Mouse (Mus musculus) midbrain, embryonic 15.5 days (tissue): ENCODE results near the gene Odf3l1. TPM values are rescaled to one million over a fixed set of nuclear protein-coding genes. Genes with fewer than 3 reads are reported as not detected.

Experiments used
- ATAC-seq: fragments of 200-750 bp; cut with Nextera tagmentation; replicated peaks from 2 replicates; pipeline ENCODE4 v1.8.0; 2017; ENCODE audit warnings: moderate TSS enrichment
- H3K27ac ChIP-seq: fragments of 300-500 bp; sonication (generic); 2 replicates; pipeline ENCODE4 v1.5.1; 2015; ENCODE audit warnings: mild to moderate bottlenecking, inconsistent platforms
- H3K27me3 ChIP-seq: fragments of 300-500 bp; sonication (generic); replicated peaks from 2 replicates; pipeline ENCODE4 v1.6.1; 2015; ENCODE audit warnings: inconsistent platforms
- H3K36me3 ChIP-seq: fragments of 300-500 bp; sonication (generic); replicated peaks from 2 replicates; pipeline ENCODE4 v1.6.1; 2015; ENCODE audit warnings: inconsistent platforms
- H3K4me1 ChIP-seq: fragments of 300-500 bp; sonication (generic); 2 replicates; pipeline ENCODE4 v1.6.1; 2015; ENCODE audit warnings: inconsistent platforms
- H3K4me2 ChIP-seq: fragments of 300-500 bp; sonication (generic); 2 replicates; pipeline ENCODE4 v1.6.1; 2015; ENCODE audit warnings: inconsistent platforms, mild to moderate bottlenecking, moderate library complexity
- H3K4me3 ChIP-seq: fragments of 300-500 bp; sonication (generic); 2 replicates; pipeline ENCODE4 v1.5.1; 2015; ENCODE audit warnings: mild to moderate bottlenecking, inconsistent platforms
- H3K9ac ChIP-seq: fragments of 300-500 bp; sonication (generic); 2 replicates; pipeline ENCODE4 v1.6.1; 2015; ENCODE audit warnings: mild to moderate bottlenecking, inconsistent platforms
- H3K9me3 ChIP-seq: fragments of 300-500 bp; sonication (generic); 2 replicates; pipeline ENCODE4 v1.6.1; 2016; ENCODE audit warnings: inconsistent platforms
- WGBS: fragments of 180-500 bp; shearing (Covaris S2); methylation state at CpG from one replicate; pipeline ENCODE4 v1.1.7; 2015; ENCODE audit warnings: mixed read lengths; 5-methylcytosine and 5-hydroxymethylcytosine counted together
- polyA plus RNA-seq: library from polyadenylated mRNA; unstranded; fragments of >200 nt; fragmentation: Nextera tagmentation; extraction: Ambion mirVana; gene quantifications from 2 replicates; pipeline ENCODE4 v1.2.1, GENCODE M21; 2015

Gene Odf3l1
- polyA plus RNA-seq, 1 experiment from 2014 or later, result not detected

DNA sequence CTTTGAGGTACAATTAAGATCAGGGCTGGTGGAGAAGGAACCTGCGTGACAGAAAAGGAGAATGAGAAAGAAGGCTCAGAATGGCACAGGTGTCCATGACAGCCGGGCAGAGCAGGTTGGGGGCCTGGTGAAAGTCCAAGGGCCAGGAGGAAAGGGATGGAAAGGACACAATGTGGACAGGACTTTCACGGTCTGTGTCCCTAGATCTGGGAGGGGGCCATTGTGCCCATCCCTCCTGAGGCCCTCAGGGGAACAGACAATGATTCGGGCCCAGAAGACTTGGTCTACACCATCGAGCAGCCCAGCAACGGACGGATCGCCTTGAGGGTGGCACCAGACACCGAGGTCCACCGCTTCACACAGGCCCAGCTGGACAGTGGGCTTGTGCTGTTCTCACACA, 27.6 kb upstream of the Odf3l1 start:
- H3K9me3 ChIP-seq, result no peaks in the 10 kb centered on the region
- H3K4me1 ChIP-seq, result peaks cover 13% of the 10 kb centered on the region
- no peak overlapping the region for H3K27ac ChIP-seq
- H3K4me2 ChIP-seq, result no peak overlapping the region
- 84% methylated on average over 10 of the region's 10 CpGs for WGBS
- ATAC-seq, result no peak
- peak overlapping the region; percentile 35; the same call in 1 of the 2 replicates for H3K9ac ChIP-seq
- no peak overlapping the region for H3K4me3 ChIP-seq
- H3K36me3 ChIP-seq, result no peaks in the 10 kb centered on the region
- H3K27me3 ChIP-seq, result peaks cover 9% of the 10 kb centered on the region

DNA sequence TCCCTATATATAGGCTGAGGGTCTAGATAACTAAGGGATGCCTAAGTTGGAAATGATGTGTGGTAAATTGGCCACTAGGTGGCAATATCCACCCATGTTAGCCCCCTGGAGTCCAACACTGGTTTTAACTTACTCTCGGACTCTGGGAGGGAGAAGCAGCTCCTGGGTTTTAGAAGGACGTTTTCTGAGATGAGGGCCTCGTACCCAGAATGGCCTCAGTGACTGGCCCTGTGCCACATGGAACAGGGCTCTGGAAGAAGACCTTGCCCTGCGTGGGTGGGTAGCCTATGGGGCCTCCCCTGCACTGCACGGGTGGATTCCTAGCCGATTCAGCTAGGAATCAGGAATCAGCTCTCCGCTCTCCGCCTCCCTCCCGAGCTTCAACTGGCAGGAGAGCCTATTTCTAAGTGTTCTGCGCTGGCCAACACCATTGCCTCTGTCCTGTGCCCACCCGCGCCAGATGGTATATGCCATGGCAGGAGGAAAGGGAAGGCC, 27.1 kb upstream of the Odf3l1 start:
- peak; percentile 64 for ATAC-seq
- Histone ChIP-seq H3K27ac (no peak overlapping the region), H3K4me3 (peak overlapping the region; percentile 17), H3K36me3 (no peaks in the 10 kb centered on the region), H3K4me2 (peak overlapping the region; percentile 49), H3K4me1 (peaks cover 13% of the 10 kb centered on the region), H3K9me3 (no peaks in the 10 kb centered on the region), H3K27me3 (peaks cover 9% of the 10 kb centered on the region), H3K9ac (peak overlapping the region; percentile 35)
- 27% methylated on average over 12 of the region's 12 CpGs for WGBS

DNA sequence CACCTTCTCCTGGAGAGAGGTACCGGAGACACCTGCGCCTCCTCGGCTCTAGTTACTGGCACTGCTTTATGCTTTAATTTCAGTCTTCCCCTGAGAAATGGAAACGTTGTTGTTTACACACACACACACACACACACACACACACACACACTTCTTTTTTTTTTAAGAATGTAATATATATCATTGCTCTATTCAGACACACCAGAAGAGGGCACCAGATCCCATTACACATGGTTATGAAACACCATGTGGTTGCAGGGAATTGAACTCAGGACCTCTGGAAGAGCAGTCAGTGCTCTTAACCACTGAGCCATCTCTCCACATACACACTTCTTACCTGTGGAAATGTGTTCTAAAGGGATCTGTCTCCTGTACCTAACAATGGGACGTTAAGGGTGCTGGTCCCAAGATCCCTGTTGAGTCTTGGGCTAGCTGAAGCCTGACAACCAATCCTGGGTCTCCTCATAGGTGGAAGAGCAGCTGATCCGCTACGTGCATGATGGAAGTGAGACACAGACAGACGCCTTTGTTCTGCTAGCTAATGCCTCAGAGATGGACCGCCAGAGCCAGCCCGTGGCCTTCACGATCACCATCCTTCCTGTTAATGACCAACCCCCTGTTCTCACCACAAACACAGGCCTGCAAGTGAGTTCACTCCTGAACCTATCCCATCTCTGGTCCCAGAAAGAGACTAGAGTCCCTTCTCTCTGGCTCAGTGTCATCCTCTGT, 26.2 kb upstream of the Odf3l1 start:
- peaks cover 9% of the 10 kb centered on the region for H3K27me3 ChIP-seq
- no peak overlapping the region for H3K9ac ChIP-seq
- 70% methylated on average over 11 of the region's 11 CpGs for WGBS
- peaks cover 13% of the 10 kb centered on the region for H3K4me1 ChIP-seq
- H3K27ac ChIP-seq, result no peak overlapping the region
- no peak overlapping the region for H3K4me3 ChIP-seq
- no peaks in the 10 kb centered on the region for H3K9me3 ChIP-seq
- no peaks in the 10 kb centered on the region for H3K36me3 ChIP-seq
- H3K4me2 ChIP-seq, result no peak overlapping the region
- ATAC-seq, result no peak

DNA sequence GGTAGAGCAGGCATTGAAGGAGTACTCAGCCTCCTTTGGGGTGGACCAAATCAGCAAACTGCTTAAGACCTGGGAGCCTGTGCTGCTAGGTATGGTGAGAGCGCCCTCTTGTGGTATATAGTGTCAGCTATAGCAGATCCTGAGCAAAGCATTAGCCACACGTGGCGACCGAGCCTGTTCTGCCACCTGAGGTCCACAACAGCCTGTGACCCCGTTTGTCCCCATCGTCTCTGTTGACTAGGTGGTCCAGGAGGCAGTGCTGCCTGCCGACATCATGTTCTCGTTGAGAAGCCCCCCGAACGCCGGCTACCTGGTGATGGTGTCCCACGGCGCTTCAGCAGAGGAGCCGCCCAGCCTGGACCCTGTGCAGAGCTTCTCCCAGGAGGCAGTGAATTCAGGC, 25.3 kb upstream of the Odf3l1 start:
- peak overlapping the region; percentile 30 for H3K4me3 ChIP-seq
- ATAC-seq, result peak; percentile 65
- 6% methylated on average over 14 of the region's 14 CpGs for WGBS
- H3K4me1 ChIP-seq, result peaks cover 13% of the 10 kb centered on the region
- H3K9ac ChIP-seq, result peak overlapping the region; percentile 38
- no peaks in the 10 kb centered on the region for H3K9me3 ChIP-seq
- H3K27me3 ChIP-seq, result peaks cover 11% of the 10 kb centered on the region
- no peaks in the 10 kb centered on the region for H3K36me3 ChIP-seq
- H3K4me2 ChIP-seq, result peak overlapping the region; percentile 59
- H3K27ac ChIP-seq, result no peak overlapping the region

DNA sequence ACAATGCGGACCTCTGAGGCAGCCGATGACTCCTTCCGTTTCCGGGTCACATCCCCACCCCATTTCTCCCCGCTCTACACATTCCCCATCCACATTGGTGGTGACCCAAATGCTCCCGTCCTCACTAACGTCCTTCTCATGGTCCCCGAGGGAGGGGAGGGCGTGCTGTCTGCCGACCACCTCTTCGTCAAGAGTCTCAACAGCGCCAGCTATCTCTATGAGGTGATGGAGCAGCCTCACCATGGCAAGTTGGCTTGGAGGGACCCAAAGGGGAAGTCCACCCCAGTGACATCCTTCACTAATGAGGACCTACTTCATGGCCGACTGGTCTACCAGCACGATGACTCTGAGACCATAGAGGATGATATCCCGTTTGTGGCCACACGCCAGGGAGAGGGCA, 23.1 kb upstream of the Odf3l1 start:
- no peak overlapping the region for H3K9ac ChIP-seq
- no peak overlapping the region for H3K4me2 ChIP-seq
- peaks cover 8% of the 10 kb centered on the region; the same call in 1 of the 2 replicates for H3K4me1 ChIP-seq
- no peak overlapping the region for H3K4me3 ChIP-seq
- H3K9me3 ChIP-seq, result no peaks in the 10 kb centered on the region
- no peak for ATAC-seq
- H3K36me3 ChIP-seq, result no peaks in the 10 kb centered on the region
- WGBS, result 92% methylated on average over 16 of the region's 16 CpGs
- H3K27me3 ChIP-seq, result peaks cover 11% of the 10 kb centered on the region; the same call in 1 of the 2 replicates
- H3K27ac ChIP-seq, result no peak overlapping the region

DNA sequence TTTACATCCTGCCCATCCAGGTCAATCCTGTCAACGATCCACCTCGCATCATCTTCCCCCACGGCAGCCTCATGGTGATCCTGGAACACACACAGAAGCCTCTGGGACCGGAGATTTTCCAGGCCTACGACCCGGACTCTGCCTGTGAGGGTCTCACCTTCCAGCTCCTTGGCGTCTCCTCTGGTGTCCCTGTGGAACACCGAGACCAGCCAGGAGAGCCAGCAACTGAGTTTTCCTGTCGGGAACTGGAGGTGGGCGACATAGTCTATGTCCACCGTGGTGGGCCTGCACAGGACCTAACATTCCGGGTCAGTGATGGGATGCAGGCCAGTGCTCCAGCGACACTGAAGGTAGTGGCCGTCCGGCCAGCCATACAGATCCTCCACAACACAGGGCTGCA, 22.1 kb upstream of the Odf3l1 start:
- WGBS, result 93% methylated on average over 15 of the region's 15 CpGs
- Histone ChIP-seq H3K9ac (no peak overlapping the region), H3K4me1 (peaks cover 5% of the 10 kb centered on the region; the same call in 1 of the 2 replicates), H3K4me2 (no peak overlapping the region), H3K27me3 (peaks cover 7% of the 10 kb centered on the region; the same call in 1 of the 2 replicates), H3K9me3 (no peaks in the 10 kb centered on the region), H3K36me3 (no peaks in the 10 kb centered on the region), H3K27ac (no peak overlapping the region), H3K4me3 (no peak overlapping the region)
- ATAC-seq, result no peak

DNA sequence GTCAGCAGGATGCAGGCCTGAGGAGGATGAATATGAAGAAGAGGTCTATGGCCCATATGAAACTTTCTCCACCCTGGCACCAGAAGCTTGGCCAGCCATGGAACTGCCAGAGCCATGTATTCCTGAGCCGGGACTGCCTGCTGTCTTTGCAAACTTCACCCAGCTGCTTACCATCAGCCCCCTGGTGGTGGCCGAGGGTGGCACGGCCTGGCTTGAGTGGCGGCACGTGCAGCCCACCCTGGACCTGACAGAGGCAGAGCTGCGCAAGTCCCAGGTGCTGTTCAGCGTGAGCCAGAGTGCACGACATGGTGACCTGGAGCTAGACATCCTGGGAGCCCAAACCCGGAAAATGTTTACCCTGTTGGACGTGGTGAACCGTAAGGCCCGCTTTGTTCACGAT, 21.6 kb upstream of the Odf3l1 start:
- Histone ChIP-seq H3K27me3 (peaks cover 7% of the 10 kb centered on the region; the same call in 1 of the 2 replicates), H3K4me2 (no peak overlapping the region), H3K9me3 (no peaks in the 10 kb centered on the region), H3K9ac (no peak overlapping the region), H3K4me3 (no peak overlapping the region), H3K36me3 (no peaks in the 10 kb centered on the region), H3K27ac (no peak overlapping the region), H3K4me1 (peaks cover 4% of the 10 kb centered on the region; the same call in 1 of the 2 replicates)
- WGBS, result 59% methylated on average over 13 of the region's 13 CpGs
- no peak for ATAC-seq

DNA sequence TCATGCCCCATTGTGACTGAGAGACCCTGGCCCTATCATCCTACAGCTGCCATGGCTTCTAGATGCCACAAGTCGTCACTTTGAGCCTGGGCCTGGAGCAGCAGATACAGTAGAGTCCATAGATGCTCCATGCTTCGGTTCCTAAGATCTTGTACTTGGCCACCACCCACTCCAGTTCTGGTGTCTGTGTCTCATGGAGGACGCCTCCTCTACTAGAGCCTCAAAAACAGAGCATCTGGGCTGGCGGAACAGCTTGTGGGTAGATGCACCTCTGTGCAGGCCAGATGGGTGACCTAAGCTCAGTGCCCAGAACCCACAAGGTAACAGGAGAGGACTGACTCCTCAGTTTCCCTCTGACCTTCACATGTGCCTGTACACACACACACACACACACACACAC, 19.8 kb upstream of the Odf3l1 start:
- Histone ChIP-seq H3K4me3 (no peak overlapping the region), H3K9me3 (no peaks in the 10 kb centered on the region), H3K9ac (no peak overlapping the region), H3K27ac (no peak overlapping the region), H3K4me2 (no peak overlapping the region), H3K4me1 (no peaks in the 10 kb centered on the region), H3K27me3 (0 out of 2 replicates have a peak, but pooled peaks cover 2% of the 10 kb centered on the region), H3K36me3 (no peaks in the 10 kb centered on the region)
- 85% methylated on average over 4 of the region's 4 CpGs for WGBS
- ATAC-seq, result no peak

DNA sequence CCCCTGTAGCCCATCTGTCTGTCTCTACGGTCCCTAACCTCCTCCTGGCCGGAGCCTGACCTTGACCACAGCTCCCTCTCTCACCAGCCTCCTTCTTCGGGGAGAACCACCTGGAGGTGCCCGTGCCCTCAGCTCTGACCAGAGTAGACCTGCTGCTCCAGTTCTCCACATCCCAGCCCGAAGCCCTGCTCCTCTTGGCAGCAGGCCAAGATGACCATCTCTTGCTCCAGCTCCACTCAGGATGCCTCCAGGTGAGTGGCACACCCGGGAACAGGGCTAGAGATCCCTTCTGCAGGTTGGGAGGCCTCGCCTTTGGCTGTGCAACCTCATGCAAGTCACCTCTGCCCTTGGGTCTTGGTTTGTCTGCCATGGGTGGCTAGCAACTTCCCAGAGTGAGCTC, 19.0 kb upstream of the Odf3l1 start:
- ATAC-seq, result no peak
- Histone ChIP-seq H3K9me3 (no peaks in the 10 kb centered on the region), H3K4me2 (no peak overlapping the region), H3K4me1 (no peaks in the 10 kb centered on the region), H3K9ac (no peak overlapping the region), H3K27ac (no peak overlapping the region), H3K36me3 (no peaks in the 10 kb centered on the region), H3K4me3 (no peak overlapping the region), H3K27me3 (0 out of 2 replicates have a peak, but pooled peaks cover 2% of the 10 kb centered on the region)
- WGBS, result 81% methylated on average over 7 of the region's 7 CpGs

DNA sequence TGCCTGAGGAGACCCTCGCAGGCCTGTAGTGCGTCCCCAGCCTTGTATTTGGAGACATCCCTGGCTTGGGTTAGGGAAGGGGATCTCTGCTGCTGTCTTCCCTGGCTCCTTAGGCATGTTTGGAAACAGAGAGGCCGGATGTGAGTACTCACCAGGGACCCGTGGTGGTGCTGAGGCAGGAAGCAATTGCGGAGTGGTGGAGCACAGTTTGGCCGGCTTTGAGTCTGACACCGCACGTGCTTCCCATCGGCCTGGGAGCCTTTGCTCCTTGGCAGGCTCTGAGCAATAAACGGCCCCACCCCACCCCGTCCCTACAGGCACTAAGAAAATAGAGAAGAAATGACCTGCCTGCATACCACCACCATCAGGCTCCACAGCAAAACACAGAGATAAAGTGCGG, 18.3 kb upstream of the Odf3l1 start:
- 68% methylated on average over 12 of the region's 12 CpGs for WGBS
- H3K27ac ChIP-seq, result no peak overlapping the region
- H3K36me3 ChIP-seq, result no peaks in the 10 kb centered on the region

DNA sequence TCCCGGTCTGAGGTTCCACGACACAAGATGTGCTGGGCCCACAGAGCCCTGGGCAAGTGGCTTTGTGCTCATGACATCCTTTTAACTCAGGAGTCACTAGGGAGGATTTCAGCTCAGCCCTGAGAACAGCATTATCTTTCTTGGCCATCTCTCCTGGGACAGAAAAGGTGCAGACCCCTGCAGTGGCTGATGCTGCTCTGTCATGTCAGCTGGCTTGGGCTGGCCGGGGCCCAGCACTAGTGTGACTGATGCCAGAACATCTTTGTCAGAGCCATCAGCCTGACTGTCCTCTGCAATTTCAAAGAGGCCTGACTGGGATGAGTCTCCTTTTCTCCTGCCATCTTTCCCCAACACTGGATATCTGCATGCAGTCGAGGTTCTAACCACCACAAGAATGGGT, 17.8 kb upstream of the Odf3l1 start:
- 55% methylated on average over 4 of the region's 4 CpGs for WGBS
- no peak overlapping the region for H3K9ac ChIP-seq
- no peaks in the 10 kb centered on the region for H3K9me3 ChIP-seq
- H3K4me2 ChIP-seq, result no peak overlapping the region
- H3K36me3 ChIP-seq, result no peaks in the 10 kb centered on the region
- H3K27ac ChIP-seq, result no peak overlapping the region
- no peak for ATAC-seq
- no peaks in the 10 kb centered on the region for H3K4me1 ChIP-seq
- H3K4me3 ChIP-seq, result no peak overlapping the region
- 0 out of 2 replicates have a peak, but pooled peaks cover 2% of the 10 kb centered on the region for H3K27me3 ChIP-seq

More for the DNA sequence above, 18.3 kb upstream of the Odf3l1 start:
- Histone ChIP-seq H3K9ac (no peak overlapping the region), H3K9me3 (no peaks in the 10 kb centered on the region), H3K4me3 (no peak overlapping the region), H3K4me1 (no peaks in the 10 kb centered on the region), H3K27me3 (0 out of 2 replicates have a peak, but pooled peaks cover 2% of the 10 kb centered on the region), H3K4me2 (no peak overlapping the region)
- no peak for ATAC-seq

DNA sequence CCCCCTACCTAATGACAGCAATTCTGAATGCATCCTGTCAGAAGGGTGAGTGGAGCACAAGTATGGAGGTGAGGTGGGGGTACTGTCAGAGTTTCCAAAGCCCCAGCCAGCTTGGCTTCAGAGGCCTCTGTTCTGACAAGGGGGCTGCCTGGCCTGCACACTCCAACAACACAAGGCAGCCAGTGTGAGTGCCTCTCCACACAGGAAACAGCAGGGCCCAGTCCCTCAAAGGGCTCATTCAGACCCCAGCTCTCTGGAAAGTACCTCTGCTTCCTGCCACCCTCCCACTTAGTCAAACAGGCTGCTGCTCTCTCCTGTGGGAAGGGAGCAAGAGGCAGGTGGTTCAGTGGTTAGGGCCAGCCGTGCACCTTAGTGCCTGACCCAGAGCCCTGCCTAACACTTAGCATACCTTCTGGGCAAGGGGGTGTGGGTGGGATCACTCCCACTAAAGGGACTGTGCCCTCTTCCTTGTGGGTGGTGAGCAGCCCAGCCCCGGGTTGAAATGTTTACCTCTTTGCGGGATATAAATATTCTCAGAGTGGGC, 17.1 kb upstream of the Odf3l1 start:
- Histone ChIP-seq H3K4me1 (peaks cover 3% of the 10 kb centered on the region; the same call in 1 of the 2 replicates), H3K4me3 (no peak overlapping the region), H3K27me3 (0 out of 2 replicates have a peak, but pooled peaks cover 2% of the 10 kb centered on the region), H3K27ac (no peak overlapping the region), H3K9me3 (no peaks in the 10 kb centered on the region), H3K9ac (no peak overlapping the region), H3K4me2 (no peak overlapping the region), H3K36me3 (no peaks in the 10 kb centered on the region)
- ATAC-seq, result no peak
- 89% methylated on average over 3 of the region's 3 CpGs for WGBS
